Mouse (Mus musculus): ENCODE data around the gene Nlrp6.
A peak's percentile ranks its signal among the peaks of the same experiment; 100 is the strongest.
"Not testable (repeated sequence)": the region's sequence is repeated elsewhere in the genome, so short reads cannot be mapped to it uniquely, and the experiment has no call there.

Nlrp6 gene

GRCm38 (mm10) chr7:140920418-140921029 is at the start of gene Nlrp6:
TSS of gene Nlrp6 (plus strand) at chr7:140920902.
- DNase-seq (ENCODE audit: low spot score) = no peak

- no peak for DNase-seq (ENCODE audit: low spot score)
Measured at GRCm38 (mm10) chr7:140874224-140874623, 46.5 kb upstream of the Nlrp6 start.

DNA sequence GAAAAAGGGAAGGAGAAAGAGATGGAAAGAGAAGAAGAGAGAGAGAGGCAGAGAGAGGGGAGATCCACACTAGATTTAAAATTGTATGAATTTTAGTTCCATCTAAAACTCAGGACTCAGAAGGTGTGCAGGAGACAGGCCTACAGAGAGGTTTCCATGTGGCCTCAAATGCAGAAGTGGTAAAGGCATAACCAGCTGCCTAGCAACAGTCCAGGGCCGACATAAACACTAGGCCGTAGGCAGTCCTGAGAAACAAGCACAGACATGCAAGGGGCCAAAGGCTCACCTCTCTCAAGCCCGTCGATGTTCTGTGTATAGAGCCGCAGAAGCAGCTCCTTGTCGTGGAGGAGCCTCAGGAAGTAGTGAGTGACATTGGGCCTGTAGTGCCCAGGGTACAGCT is 43.3 kb upstream of the Nlrp6 start:
- DNase-seq (ENCODE audit: low spot score) = no peak

DNA sequence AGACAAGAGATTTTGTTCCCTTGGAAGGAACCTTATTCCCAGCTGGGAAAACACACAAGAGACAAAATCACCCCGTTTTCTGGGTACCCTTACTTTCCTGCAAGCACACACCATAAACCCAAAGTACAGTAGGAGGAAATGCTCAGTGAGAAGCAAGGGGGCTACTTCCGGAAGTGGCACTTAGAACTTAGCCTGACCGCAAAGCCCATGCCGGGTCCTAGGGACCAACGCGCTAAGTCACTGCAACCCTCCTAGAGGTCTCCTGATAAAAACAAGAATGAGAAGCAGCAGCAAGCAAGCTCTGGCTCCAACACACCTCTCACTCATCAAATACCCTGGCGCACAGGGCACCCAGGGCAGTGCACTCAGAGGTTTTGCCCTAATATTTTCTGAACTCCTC is 41.3 kb upstream of the Nlrp6 start:
- DNase-seq (ENCODE audit: low spot score) = no peak

GRCm38 (mm10) chr7:140880419-140880818 is 40.3 kb upstream of the Nlrp6 start:
- DNase-seq (ENCODE audit: low spot score) = peak; percentile 26

DNA sequence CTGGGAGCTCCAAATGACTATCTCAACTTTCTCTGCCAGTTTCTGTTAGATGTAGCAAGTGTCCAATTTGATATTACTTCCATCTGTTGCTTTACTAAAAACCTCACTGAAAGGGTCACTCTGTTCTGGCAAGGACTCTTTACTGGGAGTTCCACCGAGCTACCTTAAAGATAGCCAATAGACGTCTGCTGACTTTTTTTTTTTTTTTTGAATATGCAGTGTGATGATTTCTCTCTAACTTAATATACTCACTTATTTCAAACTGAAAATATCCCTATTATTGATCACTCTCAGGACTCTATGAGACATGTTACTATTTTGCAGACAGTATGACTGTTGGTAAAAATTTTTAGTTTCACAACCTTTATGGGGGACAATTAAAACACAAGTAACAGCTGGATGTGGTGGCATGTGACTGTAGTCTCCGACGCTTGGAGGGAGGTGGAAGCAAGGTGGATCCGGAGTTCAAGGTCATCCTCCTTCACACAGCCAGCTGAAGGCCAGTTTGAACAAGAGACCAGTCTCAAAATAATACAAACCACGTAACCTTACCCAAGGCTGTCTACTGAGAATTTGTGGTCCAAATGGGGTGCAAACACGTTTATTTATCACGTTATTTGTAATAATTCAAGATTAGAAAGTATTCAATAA is 39.7 kb upstream of the Nlrp6 start:
- no peak for DNase-seq (ENCODE audit: low spot score)

GRCm38 (mm10) chr7:140881696-140882468 is 38.8 kb upstream of the Nlrp6 start, which contains the start of the genes Psmd13 and Sirt3:
TSS of gene Psmd13 (plus strand) at chr7:140881968.
TSS of gene Sirt3 (minus strand) at chr7:140882309.
- peak; percentile 91 for DNase-seq (ENCODE audit: low spot score)

DNA sequence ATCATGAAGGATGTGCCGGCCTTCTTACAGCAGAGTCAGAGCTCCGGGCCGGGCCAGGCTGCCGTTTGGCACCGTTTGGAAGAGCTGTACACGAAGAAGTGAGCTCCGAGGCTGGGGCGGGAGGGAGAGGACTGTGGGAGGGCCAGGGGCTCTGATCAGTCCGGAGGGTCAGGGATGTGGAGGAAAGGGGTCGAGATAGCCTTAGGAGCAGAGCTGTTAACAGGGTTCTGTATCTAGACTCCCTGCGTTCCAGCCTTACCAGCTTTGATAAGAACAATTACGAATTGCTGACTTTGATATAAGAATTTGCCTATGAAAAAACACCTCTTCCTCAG is 38.3 kb upstream of the Nlrp6 start:
- no peak for DNase-seq (ENCODE audit: low spot score)

- DNase-seq (ENCODE audit: low spot score) = not testable (repeated sequence)
Measured at GRCm38 (mm10) chr7:140890636-140891035, 30.1 kb upstream of the Nlrp6 start.

- no peak for DNase-seq (ENCODE audit: low spot score)
Measured at GRCm38 (mm10) chr7:140894031-140894430, 26.7 kb upstream of the Nlrp6 start.

DNA sequence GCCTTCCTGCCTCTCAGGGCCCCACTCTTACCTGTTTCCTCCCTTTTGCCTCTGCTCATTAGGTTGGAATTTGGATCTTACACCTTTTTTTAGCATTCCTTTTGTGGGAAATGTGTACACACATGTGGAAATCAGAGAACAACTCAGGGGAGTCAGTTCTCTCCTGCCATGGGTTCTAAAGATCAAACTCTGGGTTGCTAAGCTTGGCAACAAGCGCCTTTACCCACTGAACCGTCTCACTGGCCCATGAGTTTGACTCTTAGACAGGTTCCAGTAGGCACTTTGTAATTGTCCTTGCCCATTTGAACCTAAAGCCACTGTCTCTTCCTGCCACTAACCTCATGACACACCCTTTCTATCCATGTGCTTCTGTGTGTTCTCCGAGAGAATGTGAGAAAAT is 26.1 kb upstream of the Nlrp6 start:
- DNase-seq (ENCODE audit: low spot score) = no peak

DNA sequence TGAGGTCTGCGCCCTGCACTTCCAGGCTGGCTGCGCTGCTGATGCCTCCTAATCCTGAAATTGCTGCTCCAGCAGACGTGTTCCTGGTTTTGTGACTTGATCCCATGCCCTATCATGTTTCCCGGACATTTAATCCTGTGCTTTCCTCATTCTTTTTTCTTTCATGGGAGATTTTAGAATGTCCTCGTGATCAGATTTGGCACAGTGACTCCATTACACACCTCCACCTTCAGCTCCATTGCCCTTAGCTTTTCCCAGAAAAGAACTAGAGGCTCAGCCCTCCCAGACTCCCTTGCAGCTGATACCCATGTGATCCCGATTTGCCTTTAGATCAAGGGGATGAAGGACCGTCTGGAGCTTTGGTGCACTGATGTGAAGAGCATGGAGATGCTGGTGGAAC is 22.8 kb upstream of the Nlrp6 start:
- DNase-seq (ENCODE audit: low spot score) = no peak

GRCm38 (mm10) chr7:140899121-140899520 is 21.6 kb upstream of the Nlrp6 start:
- no peak for DNase-seq (ENCODE audit: low spot score)

- DNase-seq (ENCODE audit: low spot score) = no peak
Measured at GRCm38 (mm10) chr7:140900220-140900619, 20.5 kb upstream of the Nlrp6 start, which contains the start of gene Cox8b. TSS of gene Cox8b (minus strand) at chr7:140900446.

- no peak for DNase-seq (ENCODE audit: low spot score)
Measured at GRCm38 (mm10) chr7:140902036-140902875, 18.4 kb upstream of the Nlrp6 start.

DNA sequence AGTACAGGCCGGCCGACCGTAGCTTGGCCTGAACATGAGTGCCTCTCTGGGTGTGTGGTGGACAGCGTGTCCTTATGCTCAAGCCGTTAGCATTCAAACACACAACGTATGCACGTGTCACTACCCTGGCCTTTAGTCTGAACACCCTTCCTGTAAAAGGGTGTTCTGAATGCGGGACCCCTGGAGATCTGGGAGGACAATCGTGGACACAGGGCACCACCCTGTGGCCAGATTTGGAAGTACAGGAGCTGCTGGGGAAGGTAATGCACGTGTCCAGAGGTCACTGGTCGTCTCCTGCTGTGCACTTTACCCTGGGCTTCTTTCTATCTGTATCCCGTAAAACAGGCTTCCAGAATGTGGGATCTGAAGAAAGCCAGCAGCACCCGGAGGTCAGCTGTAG is 17.5 kb upstream of the Nlrp6 start:
- peak; percentile 83 for DNase-seq (ENCODE audit: low spot score)

- DNase-seq (ENCODE audit: low spot score) = peak; percentile 49
Measured at GRCm38 (mm10) chr7:140905642-140906081, 15.0 kb upstream of the Nlrp6 start.

- no peak for DNase-seq (ENCODE audit: low spot score)
Measured at GRCm38 (mm10) chr7:140907131-140907530, 13.6 kb upstream of the Nlrp6 start.

DNA sequence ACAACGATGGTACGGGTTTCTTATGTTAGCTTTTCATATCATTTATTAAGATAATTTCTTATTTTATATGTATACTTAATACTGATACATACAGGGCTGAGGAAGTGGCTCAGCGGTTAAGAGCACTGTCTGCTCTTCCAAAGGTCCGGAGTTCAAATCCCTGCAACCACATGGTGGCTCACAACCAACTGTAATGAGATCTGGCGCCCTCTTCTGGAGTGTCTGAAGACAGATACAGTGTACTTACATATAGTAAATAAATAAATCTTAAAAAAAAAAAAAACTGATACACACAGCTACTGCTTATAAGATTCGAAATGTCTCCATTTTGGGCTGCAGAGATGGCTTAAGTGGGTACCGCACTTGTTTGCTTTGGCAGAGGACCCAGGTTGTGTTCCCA is 13.0 kb upstream of the Nlrp6 start:
- no peak for DNase-seq (ENCODE audit: low spot score)

DNA sequence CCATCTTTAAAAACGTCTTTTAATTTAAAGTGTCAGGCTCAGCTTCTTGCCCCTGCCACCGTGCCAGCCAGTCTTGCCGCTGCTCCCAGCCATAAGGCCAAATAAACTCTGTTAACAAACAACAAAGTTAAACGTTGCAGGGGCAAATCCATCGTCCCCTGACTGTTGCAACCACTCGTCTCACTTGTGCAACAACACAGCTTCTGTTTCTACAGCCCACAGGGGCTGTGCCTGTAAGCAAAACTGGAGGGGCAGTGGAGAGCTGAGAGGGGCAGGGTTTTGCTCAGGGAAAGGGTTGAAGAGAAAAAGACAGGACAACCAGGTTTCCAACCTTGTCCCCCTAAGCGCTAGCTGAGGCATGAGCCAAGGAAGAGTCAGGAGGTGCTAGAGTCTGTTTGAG is 12.5 kb upstream of the Nlrp6 start:
- no peak for DNase-seq (ENCODE audit: low spot score)

DNA sequence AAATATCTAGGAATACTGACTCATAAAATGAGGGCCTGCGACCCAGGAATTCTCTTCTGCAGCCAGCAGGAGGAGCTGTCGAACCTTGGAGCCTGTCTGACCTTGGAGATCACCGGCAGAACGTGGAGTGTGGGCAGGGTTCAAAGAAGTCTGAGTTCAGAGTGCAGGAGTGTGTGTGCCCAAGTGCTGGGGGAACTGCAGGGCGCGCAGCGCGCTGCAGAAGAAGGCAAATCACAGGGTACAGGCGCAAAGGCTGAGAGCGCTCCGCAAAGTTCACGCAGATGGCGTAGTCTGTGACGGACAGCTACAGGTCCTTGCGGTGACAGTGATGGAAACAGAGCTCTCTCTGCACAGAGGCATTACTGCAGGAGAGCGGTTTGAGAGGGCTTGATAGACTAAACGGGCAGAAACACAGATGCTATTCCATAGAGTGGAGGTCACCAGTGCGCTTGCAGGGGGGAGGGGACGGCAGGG is 12.0 kb upstream of the Nlrp6 start:
- DNase-seq (ENCODE audit: low spot score) = peak; percentile 84

GRCm38 (mm10) chr7:140912293-140912692 is 8.4 kb upstream of the Nlrp6 start:
- DNase-seq (ENCODE audit: low spot score) = no peak
